Mouse (Mus musculus) WW6 (cell line): ENCODE results near the gene Olfr494.

Experiments
- DNase-seq: peaks from one replicate; pipeline ENCODE4 v3.0.0-alpha.2; 2013; ENCODE audit warnings: low read depth, low spot score

Olfr494 gene

GRCm38 (mm10) chr7:108365035-108365434, at the start of gene Olfr494:
Gene Olfr494, plus strand, starts transcription at chr7:108365335.
- DNase-seq: no peak

- no peak for DNase-seq
Measured at GRCm38 (mm10) chr7:108323574-108323973, 41.6 kb upstream of the Olfr494 start, which contains the start of gene Olfr492. Gene Olfr492, minus strand, starts transcription at chr7:108323674.

- no peak for DNase-seq
Measured at GRCm38 (mm10) chr7:108346879-108347278, 18.3 kb upstream of the Olfr494 start, which contains the start of gene Olfr493. Gene Olfr493, minus strand, starts transcription at chr7:108346979.

- no peak for DNase-seq
Measured at GRCm38 (mm10) chr7:108392867-108393266, 27.7 kb downstream of the Olfr494 start, which contains the start of gene Olfr495. Gene Olfr495, plus strand, starts transcription at chr7:108393167.
